Mouse (Mus musculus): ENCODE measurements around the gene Capn2. TPM values are rescaled to one million over a fixed set of nuclear protein-coding genes. Genes with fewer than 3 reads are reported as not detected.

Gene Capn2
- polyA plus RNA-seq, 1 experiment, result 113 TPM

DNA sequence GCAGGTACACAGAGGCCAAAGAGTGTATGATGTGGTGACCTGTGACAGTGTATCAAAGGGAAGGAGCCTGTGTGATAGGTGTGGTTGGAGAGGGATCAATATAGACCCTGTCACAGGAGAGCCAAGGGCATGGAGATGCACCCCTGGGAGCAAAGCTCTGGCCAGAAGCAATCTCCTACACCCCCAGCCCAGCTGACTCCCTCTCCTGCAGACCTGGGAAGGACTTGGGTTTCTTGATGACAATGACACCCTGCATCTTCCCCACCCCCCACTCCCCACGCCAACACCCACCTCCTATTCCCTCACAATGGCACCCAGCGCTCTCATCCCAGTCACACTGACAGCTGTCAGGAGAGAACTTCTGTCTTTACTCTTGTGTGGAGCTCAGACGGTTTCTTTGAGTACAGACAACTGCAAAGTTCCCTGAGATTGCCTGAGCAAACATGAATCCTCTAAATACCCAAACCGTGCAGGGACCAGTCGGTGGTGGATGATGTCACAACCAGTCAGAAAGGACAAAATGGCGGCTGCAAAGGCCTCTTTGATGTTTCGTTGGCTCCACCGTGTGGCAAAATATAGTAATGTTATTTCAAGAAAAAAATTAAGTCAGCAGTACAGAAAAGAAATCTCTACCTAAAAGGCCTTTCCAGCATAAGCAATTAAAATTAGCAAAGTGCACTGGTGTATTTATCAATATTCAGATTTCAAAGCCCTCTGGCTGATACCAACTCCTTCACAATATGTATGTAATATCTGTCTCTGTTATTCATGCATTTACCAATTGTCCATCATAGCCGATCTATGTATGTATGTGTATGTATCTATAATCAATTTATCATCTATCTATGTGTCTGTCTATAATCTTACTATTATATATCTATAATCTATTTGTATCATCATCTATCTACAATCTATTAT lies 21.9 kb upstream of the Capn2 start:
- Histone ChIP-seq H3K4me1 (ENCODE audit: control insufficient read depth, insufficient read depth, insufficient read length, low read length) (0 out of 2 replicates have a peak, but pooled peaks cover 2% of the 10 kb centered on the region), H3K4me3 (ENCODE audit: insufficient read depth, low read depth, low read length) (peak overlapping the region; percentile 45), H3K27ac (replicated peaks; ENCODE audit: low read depth, low read length) (peak overlapping the region; percentile 40; the same call in 1 of the 2 replicates)

DNA sequence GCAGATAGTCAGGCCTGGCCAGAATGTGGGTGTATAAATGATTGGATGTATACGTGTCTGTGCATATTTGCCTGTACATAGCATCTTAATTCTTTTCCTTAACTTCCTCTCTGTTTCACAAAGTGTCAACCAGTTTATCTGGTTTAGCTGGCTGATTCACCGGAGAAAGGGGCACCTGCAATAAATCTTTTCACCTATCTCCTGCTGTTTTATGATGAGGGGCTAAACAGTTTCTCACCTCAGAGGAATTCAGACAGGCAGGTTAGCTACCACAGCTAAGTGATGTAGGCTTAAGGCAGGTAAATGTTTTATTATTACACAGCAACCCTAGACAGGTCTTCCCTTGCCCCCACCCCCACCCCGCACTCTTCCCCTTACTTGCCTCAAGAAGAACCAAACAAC lies 17.7 kb upstream of the Capn2 start:
- H3K4me3 ChIP-seq (ENCODE audit: insufficient read depth, low read depth, low read length), result no peak overlapping the region
- H3K4me1 ChIP-seq (ENCODE audit: control insufficient read depth, insufficient read depth, insufficient read length, low read length), result 0 out of 2 replicates have a peak, but pooled peaks cover 2% of the 10 kb centered on the region
- no peak overlapping the region for H3K27ac ChIP-seq (replicated peaks; ENCODE audit: low read depth, low read length)

- Histone ChIP-seq H3K4me1 (ENCODE audit: control insufficient read depth, insufficient read depth, insufficient read length, low read length) (0 out of 2 replicates have a peak, but pooled peaks cover 2% of the 10 kb centered on the region), H3K27ac (replicated peaks; ENCODE audit: low read depth, low read length) (no peak overlapping the region), H3K4me3 (ENCODE audit: insufficient read depth, low read depth, low read length) (no peak overlapping the region)
Measured at GRCm38 (mm10) chr1:182533583-182533982, 16.2 kb upstream of the Capn2 start.

DNA sequence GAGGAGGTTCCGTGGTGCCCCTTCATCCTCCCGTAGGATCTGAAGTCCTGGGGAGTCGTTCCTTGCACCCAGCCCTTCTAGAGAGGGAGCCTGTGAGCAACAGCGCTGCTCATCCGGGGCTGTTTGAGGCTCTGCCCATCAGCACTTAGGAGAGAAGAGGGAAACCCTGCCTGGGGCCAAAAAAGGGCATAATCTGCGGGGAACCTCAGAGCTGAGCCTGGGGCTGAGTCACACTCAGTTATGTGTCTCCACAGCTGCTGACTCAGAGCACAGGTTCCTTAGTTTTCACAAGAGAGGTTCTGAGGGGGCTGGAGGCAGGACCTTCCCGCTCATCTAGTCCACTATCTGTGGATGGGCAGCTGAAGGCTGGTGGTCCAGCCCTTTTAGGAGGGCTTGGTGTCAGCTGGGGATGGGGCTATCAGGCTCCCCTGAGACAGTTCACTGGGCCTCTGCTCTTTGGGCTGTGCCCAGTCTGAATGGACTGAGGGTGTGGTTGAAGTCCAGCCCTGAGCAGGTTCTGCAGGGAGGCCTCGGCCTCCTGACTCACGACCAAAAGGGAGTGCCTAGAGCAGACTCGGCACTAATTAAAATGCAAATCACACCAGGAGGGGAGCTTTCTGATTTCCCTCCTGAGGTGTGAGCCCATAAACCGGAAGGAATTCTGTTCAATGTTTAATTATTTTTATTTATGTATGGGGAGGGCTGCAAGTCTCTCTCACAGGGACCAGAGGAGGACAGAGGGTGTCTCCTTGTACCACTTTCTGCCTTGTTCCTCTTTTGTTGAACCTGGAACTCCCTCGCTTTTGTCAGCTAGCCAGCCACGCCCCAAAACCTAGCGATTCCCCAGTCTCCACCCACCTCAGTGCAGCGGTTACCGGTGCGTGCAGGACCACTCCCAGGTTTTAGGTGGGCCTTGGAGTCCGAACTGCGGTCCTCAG lies 10.8 kb upstream of the Capn2 start:
- Histone ChIP-seq H3K27ac (replicated peaks; ENCODE audit: low read depth, low read length) (no peak overlapping the region), H3K4me3 (ENCODE audit: insufficient read depth, low read depth, low read length) (no peak overlapping the region), H3K4me1 (ENCODE audit: control insufficient read depth, insufficient read depth, insufficient read length, low read length) (no peaks in the 10 kb centered on the region)

DNA sequence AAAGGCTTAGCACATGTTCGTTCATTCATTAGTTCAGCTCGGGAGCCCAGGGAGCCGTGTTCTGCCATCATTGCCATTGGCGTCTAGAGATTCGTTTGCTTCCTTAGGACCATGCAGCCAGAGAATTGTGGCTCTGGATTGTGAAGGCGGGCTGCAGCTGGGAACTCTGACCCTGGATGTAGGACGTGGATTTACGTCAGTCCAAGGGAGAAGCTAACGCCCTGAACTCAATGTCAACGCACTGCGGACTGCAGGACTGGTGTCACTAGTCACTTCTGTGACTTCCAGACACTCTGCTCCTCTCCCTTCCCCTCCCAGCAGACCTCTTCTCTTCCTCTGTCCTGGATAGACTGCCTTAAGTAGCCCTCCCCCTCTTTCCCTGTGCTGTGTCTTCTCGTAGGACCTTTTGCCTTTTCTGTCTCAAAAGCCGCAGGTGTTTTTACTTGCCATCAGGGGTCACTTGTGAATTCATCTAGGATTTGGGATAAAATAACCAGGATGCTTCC lies 9.9 kb upstream of the Capn2 start:
- Histone ChIP-seq H3K4me1 (ENCODE audit: control insufficient read depth, insufficient read depth, insufficient read length, low read length) (peaks cover 2% of the 10 kb centered on the region; the same call in 1 of the 2 replicates), H3K27ac (replicated peaks; ENCODE audit: low read depth, low read length) (no peak overlapping the region), H3K4me3 (ENCODE audit: insufficient read depth, low read depth, low read length) (no peak overlapping the region)

DNA sequence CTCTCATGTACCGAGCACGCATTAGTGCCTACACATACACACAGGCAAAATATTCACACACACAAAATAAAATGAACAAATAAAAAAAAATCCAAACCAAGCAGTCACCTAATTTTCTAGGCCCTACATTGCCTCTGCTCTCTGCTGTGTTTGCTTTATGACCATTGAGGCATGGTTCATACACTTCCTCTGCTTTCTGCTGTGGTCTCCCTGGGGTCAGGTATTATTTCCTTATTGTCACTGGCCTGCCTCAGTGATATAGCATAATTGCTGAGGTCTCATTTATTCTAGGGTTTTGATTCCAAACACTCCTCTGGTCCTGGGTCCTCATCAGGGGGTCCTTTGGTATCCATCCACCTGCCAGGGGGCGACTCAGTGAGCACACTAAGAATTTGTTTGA lies 8.2 kb upstream of the Capn2 start:
- Histone ChIP-seq H3K27ac (replicated peaks; ENCODE audit: low read depth, low read length) (no peak overlapping the region), H3K4me3 (ENCODE audit: insufficient read depth, low read depth, low read length) (no peak overlapping the region), H3K4me1 (ENCODE audit: control insufficient read depth, insufficient read depth, insufficient read length, low read length) (peaks cover 11% of the 10 kb centered on the region; the same call in 1 of the 2 replicates)

- Histone ChIP-seq H3K4me1 (ENCODE audit: control insufficient read depth, insufficient read depth, insufficient read length, low read length) (peaks cover 20% of the 10 kb centered on the region), H3K27ac (replicated peaks; ENCODE audit: low read depth, low read length) (no peak overlapping the region)
Measured at GRCm38 (mm10) chr1:182523692-182524091, 6.3 kb upstream of the Capn2 start.

GRCm38 (mm10) chr1:182522961-182523360 lies 5.6 kb upstream of the Capn2 start:
- Histone ChIP-seq H3K27ac (replicated peaks; ENCODE audit: low read depth, low read length) (peak overlapping the region; percentile 55), H3K4me3 (ENCODE audit: insufficient read depth, low read depth, low read length) (no peak overlapping the region), H3K4me1 (ENCODE audit: control insufficient read depth, insufficient read depth, insufficient read length, low read length) (peaks cover 24% of the 10 kb centered on the region)

More at GRCm38 (mm10) chr1:182523692-182524091, 6.3 kb upstream of the Capn2 start:
- no peak overlapping the region for H3K4me3 ChIP-seq (ENCODE audit: insufficient read depth, low read depth, low read length)

- no peak overlapping the region for H3K4me3 ChIP-seq (ENCODE audit: insufficient read depth, low read depth, low read length)
- H3K4me1 ChIP-seq (ENCODE audit: control insufficient read depth, insufficient read depth, insufficient read length, low read length), result peaks cover 24% of the 10 kb centered on the region
- H3K27ac ChIP-seq (replicated peaks; ENCODE audit: low read depth, low read length), result peak overlapping the region; percentile 96
Measured at GRCm38 (mm10) chr1:182520938-182521500, 3.6 kb upstream of the Capn2 start.

GRCm38 (mm10) chr1:182520091-182520937 lies 2.9 kb upstream of the Capn2 start:
- H3K27ac ChIP-seq (replicated peaks; ENCODE audit: low read depth, low read length), result peak overlapping the region; percentile 96
- H3K4me3 ChIP-seq (ENCODE audit: insufficient read depth, low read depth, low read length), result peak overlapping the region; percentile 31
- H3K4me1 ChIP-seq (ENCODE audit: control insufficient read depth, insufficient read depth, insufficient read length, low read length), result peaks cover 30% of the 10 kb centered on the region

- Histone ChIP-seq H3K27ac (replicated peaks; ENCODE audit: low read depth, low read length) (peak overlapping the region; percentile 81), H3K4me1 (ENCODE audit: control insufficient read depth, insufficient read depth, insufficient read length, low read length) (peaks cover 33% of the 10 kb centered on the region), H3K4me3 (ENCODE audit: insufficient read depth, low read depth, low read length) (no peak overlapping the region)
Measured at GRCm38 (mm10) chr1:182519341-182519740, 1.9 kb upstream of the Capn2 start.

DNA sequence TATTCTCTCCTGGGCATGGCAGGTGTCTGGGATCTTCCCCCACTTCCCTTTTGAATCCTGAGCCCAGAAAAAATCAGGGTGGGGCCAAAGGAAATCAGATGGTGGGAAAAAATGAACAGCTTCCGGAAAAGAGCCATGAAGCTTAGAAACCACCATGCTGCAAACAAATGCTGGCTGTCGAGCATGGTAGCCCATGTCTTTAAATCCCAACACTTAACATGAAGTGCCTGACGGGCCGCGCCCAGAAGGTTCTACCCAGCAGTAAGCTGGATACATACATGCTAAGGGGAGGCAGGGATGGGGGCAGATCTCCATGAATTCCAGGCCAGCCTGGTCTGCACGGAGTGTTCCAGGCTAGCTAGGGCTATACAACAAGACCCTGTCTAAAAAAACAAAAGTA lies 1.4 kb upstream of the Capn2 start:
- peak overlapping the region; percentile 85 for H3K27ac ChIP-seq (replicated peaks; ENCODE audit: low read depth, low read length)
- H3K4me3 ChIP-seq (ENCODE audit: insufficient read depth, low read depth, low read length), result no peak overlapping the region

DNA sequence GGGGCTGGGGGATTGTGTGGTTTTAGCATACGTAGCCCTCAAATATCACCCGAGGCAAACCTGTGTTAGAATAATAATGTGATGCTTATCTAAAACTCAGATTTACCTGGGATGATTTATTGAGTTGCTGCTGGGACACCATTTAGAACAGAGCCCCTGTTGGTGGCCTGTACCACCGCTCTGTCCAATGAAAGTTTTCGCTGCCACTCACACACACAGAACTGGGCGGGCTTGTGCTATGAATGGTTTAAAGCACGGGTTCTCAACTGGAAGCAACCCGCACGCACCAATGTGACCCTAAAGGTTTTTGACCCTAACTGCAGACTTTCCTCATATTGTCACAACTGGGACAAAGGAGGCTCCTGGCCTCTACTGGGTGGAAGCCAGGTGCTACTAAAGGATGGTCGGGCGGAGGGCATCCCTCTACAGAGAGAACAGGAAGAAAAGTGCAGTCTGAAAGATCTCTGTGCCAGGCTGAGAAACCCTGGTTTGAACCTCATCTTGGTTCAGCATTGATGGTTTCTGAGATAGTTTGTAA lies 804 bp upstream of the Capn2 start:
- peaks cover 40% of the 10 kb centered on the region for H3K4me1 ChIP-seq (ENCODE audit: control insufficient read depth, insufficient read depth, insufficient read length, low read length)
- no peak overlapping the region for H3K4me3 ChIP-seq (ENCODE audit: insufficient read depth, low read depth, low read length)
- peak overlapping the region; percentile 85 for H3K27ac ChIP-seq (replicated peaks; ENCODE audit: low read depth, low read length)

More for the DNA sequence above, 1.4 kb upstream of the Capn2 start:
- H3K4me1 ChIP-seq (ENCODE audit: control insufficient read depth, insufficient read depth, insufficient read length, low read length), result peaks cover 34% of the 10 kb centered on the region

DNA sequence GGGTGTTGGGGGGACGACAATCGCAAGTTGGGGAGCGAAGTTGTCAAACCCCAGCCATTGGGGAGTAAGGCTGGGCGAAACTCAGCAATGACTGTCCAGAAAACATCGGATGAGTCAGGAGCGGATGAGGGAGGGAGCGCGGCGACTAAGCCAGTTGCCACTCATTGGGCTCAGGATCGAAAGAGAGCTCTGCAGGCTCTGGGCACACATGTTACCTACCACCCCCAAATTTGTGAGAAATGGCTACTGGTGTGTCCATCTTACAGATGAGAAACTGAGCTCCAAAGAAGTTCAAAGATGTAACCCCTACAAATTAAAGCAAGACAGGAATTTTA lies 236 bp upstream of the Capn2 start:
- H3K27ac ChIP-seq (replicated peaks; ENCODE audit: low read depth, low read length), result peak overlapping the region; percentile 78
- H3K4me3 ChIP-seq (ENCODE audit: insufficient read depth, low read depth, low read length), result peak overlapping the region; percentile 82
- peaks cover 43% of the 10 kb centered on the region for H3K4me1 ChIP-seq (ENCODE audit: control insufficient read depth, insufficient read depth, insufficient read length, low read length)

All from brown adipose tissue, adult 24 weeks (tissue).